In genomic region chr7:135644452-135644851, GRCm38 (mm10) we compare ENCODE assay signal across 23 mouse cellular contexts.
"Had no signal": no experiment of that assay in that cellular context is flagged by ENCODE, and none has a peak within 500 bp of the region (broad histone marks: within the 10 kb centered on the region; RNA-seq: fewer than 3 reads in every experiment).

No protein-coding gene starts in this region.

- ATAC-seq: liver, postnatal 0 days; lung, postnatal 0 days; midbrain, embryonic 16.5 days had no signal

- DNase-seq: liver; liver, postnatal 0 days; lung, adult 2 months; midbrain, embryonic 14.5 days; retina, postnatal 1 day; right cerebral cortex, adult 18-20 months; right cerebral cortex, postnatal 25 days; right cerebral cortex, postnatal 4 days; spleen, adult 18-20 months; thymus, adult 2 months; thymus, postnatal 14 days; thymus, postnatal 36 days had no signal

- H3K4me3 ChIP-seq: lung, embryonic 15.5 days; megakaryocyte, embryonic 14.5 days; myocyte; neural tube, embryonic 13.5 days; neural tube, embryonic 15.5 days; stomach, embryonic 15.5 days had no signal

- H3K27ac ChIP-seq: liver, embryonic 14.5 days; lung, embryonic 15.5 days; macrophage; neural tube, embryonic 13.5 days; neural tube, embryonic 15.5 days; stomach, embryonic 15.5 days; stomach, postnatal 0 days had no signal
